8 mouse cellular contexts compared by ENCODE assay signal in the genomic region with DNA sequence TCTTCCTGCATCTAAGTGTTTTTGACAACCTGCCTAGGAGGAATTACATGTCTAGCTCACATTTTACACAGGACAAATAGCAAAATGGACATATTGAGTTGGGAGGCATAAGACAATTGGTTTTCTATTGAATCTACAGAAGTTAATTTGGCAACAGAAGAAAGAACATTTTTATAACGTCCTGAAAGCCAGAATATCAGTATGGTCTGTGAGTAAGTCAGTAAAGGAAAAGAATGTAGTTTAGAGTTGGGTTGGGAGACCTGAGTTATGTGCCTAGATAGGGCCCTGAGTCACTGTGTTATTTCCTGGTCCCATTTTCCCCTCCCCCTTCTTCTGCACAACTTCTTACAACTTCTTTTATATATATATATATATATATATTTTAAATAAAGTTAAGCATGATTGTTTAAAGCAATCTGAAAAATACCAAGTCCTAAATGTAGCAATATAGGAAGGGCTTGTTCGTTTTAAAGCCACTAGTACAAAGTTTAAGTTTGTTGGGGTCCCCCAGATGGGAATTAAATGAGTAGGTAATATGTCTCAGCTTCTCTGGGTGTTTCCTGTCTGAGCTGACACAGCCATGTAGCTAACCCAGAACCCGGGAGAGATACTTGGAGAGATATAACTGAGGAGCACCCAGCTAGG. TPM values are rescaled to one million over a fixed set of nuclear protein-coding genes. Genes with fewer than 3 reads are reported as not detected.
DNase-seq lines count a peak whose midpoint lies in the region; ATAC-seq and TF ChIP-seq lines count a peak whose summit lies in the region.

No protein-coding gene starts in this region.

- no peak overlapping the region for H3K4me3 ChIP-seq in neural tube, embryonic 12.5 days
- H3K4me3 ChIP-seq in forebrain, embryonic 11.5 days (ENCODE audit: low read depth, low read length) = no peak overlapping the region
- H3K4me3 ChIP-seq in limb, embryonic 15.5 days = peak overlapping the region; percentile 44
- peak overlapping the region; percentile 50 for H3K4me3 ChIP-seq in stomach, embryonic 16.5 days (replicated peaks; ENCODE audit: low read length)
- H3K4me3 ChIP-seq in cerebellum, adult 2 months (replicated peaks; ENCODE audit: insufficient read depth, low read depth, low read length) = no peak overlapping the region

- H3K27ac ChIP-seq in neural tube, embryonic 12.5 days = no peak overlapping the region
- no peak overlapping the region for H3K27ac ChIP-seq in forebrain, embryonic 11.5 days (ENCODE audit: low read depth, low read length)
- H3K27ac ChIP-seq in limb, embryonic 15.5 days = peak overlapping the region; percentile 87
- H3K27ac ChIP-seq in stomach, embryonic 16.5 days (ENCODE audit: low read length) = peak overlapping the region; percentile 95
- H3K27ac ChIP-seq in cerebellum, adult 2 months (ENCODE audit: insufficient read depth, low read length) = no peak overlapping the region

- DNase-seq in neural tube, embryonic 10.5 days (ENCODE audit: extremely low spot score, low spot score) = no peak
- no peak for DNase-seq in forebrain, embryonic 11.5 days (ENCODE audit: low spot score)
- DNase-seq in cerebellum, adult 2 months = no peak
- no peak for DNase-seq in urinary bladder, postnatal 4 days (ENCODE audit: low spot score in 2 of 2)

- no peak for ATAC-seq in neural tube, embryonic 12.5 days (ENCODE audit: low FRiP score, low read depth)
- ATAC-seq in forebrain, embryonic 11.5 days (replicated peaks; ENCODE audit: low FRiP score) = no peak
- ATAC-seq in limb, embryonic 15.5 days (ENCODE audit: insufficient number of reproducible peaks, low FRiP score, low TSS enrichment, low read depth) = no peak; the same call in 1 of the 2 replicates
- no peak for ATAC-seq in stomach, embryonic 16.5 days (ENCODE audit: insufficient read depth, low FRiP score)
- ATAC-seq in erythroid progenitor cell, adult 5-6 weeks (replicated peaks; ENCODE audit: low FRiP score, poor library complexity, severe bottlenecking) = no peak

- H3K36me3 ChIP-seq in neural tube, embryonic 12.5 days = no peaks in the 10 kb centered on the region
- no peaks in the 10 kb centered on the region for H3K36me3 ChIP-seq in forebrain, embryonic 11.5 days (ENCODE audit: control insufficient read depth, insufficient read depth, low read length)
- H3K36me3 ChIP-seq in limb, embryonic 15.5 days = no peaks in the 10 kb centered on the region
- no peaks in the 10 kb centered on the region for H3K36me3 ChIP-seq in stomach, embryonic 16.5 days (ENCODE audit: control insufficient read depth, insufficient read depth, low read length)

- no peaks in the 10 kb centered on the region for H3K9me3 ChIP-seq in neural tube, embryonic 12.5 days
- no peaks in the 10 kb centered on the region for H3K9me3 ChIP-seq in forebrain, embryonic 11.5 days (ENCODE audit: control insufficient read depth, low read length)
- no peaks in the 10 kb centered on the region for H3K9me3 ChIP-seq in limb, embryonic 15.5 days
- H3K9me3 ChIP-seq in stomach, embryonic 16.5 days (replicated peaks; ENCODE audit: control insufficient read depth, low read length) = no peaks in the 10 kb centered on the region

- H3K4me2 ChIP-seq in neural tube, embryonic 12.5 days (replicated peaks) = peak overlapping the region; percentile 73
- H3K4me2 ChIP-seq in forebrain, embryonic 11.5 days (ENCODE audit: low read depth, low read length, severe bottlenecking) = peak overlapping the region; percentile 58; the same call in 1 of the 2 replicates
- peak overlapping the region; percentile 73 for H3K4me2 ChIP-seq in limb, embryonic 15.5 days
- peak overlapping the region; percentile 88 for H3K4me2 ChIP-seq in stomach, embryonic 16.5 days (ENCODE audit: low read depth, low read length)

- H3K9ac ChIP-seq in neural tube, embryonic 12.5 days = no peak overlapping the region
- H3K9ac ChIP-seq in forebrain, embryonic 11.5 days (ENCODE audit: low read length) = peak overlapping the region; percentile 47
- no peak overlapping the region for H3K9ac ChIP-seq in limb, embryonic 15.5 days
- peak overlapping the region; percentile 73 for H3K9ac ChIP-seq in stomach, embryonic 16.5 days (ENCODE audit: low read length)

- no peak for TF ChIP-seq CTCF in cerebellum, adult 2 months (IDR thresholded peaks at IDR 0.05; ENCODE audit: borderline replicate concordance, insufficient read depth, low read depth, low read length)

- 62% methylated on average over 3 of the region's 3 CpGs for WGBS in neural tube, embryonic 12.5 days
- 55% methylated on average over 3 of the region's 3 CpGs for WGBS in forebrain, embryonic 11.5 days
- WGBS in limb, embryonic 15.5 days = 30% methylated on average over 3 of the region's 3 CpGs
- WGBS in stomach, embryonic 16.5 days = 37% methylated on average over 3 of the region's 3 CpGs
- 66% methylated on average over 3 of the region's 3 CpGs for whole genome bisulfite sequencing in cerebellum, adult 2 months

- peaks cover 20% of the 10 kb centered on the region for H3K4me1 ChIP-seq in neural tube, embryonic 12.5 days
- H3K4me1 ChIP-seq in forebrain, embryonic 11.5 days (replicated peaks; ENCODE audit: control insufficient read depth, insufficient read depth, low read length) = peaks cover 5% of the 10 kb centered on the region; the same call in 1 of the 2 replicates
- peaks cover 24% of the 10 kb centered on the region for H3K4me1 ChIP-seq in limb, embryonic 15.5 days
- H3K4me1 ChIP-seq in stomach, embryonic 16.5 days (ENCODE audit: control insufficient read depth, insufficient read depth, low read length) = peaks cover 20% of the 10 kb centered on the region
- H3K4me1 ChIP-seq in cerebellum, adult 2 months (ENCODE audit: control insufficient read depth, insufficient read depth, low read length) = 0 out of 2 replicates have a peak, but pooled peaks cover 4% of the 10 kb centered on the region

- H3K27me3 ChIP-seq in neural tube, embryonic 12.5 days (replicated peaks) = no peaks in the 10 kb centered on the region
- no peaks in the 10 kb centered on the region for H3K27me3 ChIP-seq in forebrain, embryonic 11.5 days (ENCODE audit: control insufficient read depth, insufficient read depth, low read length)
- H3K27me3 ChIP-seq in limb, embryonic 15.5 days = no peaks in the 10 kb centered on the region
- no peaks in the 10 kb centered on the region for H3K27me3 ChIP-seq in stomach, embryonic 16.5 days (ENCODE audit: control insufficient read depth, insufficient read depth, low read length)
- no peaks in the 10 kb centered on the region for H3K27me3 ChIP-seq in cerebellum, adult 2 months (ENCODE audit: control insufficient read depth, insufficient read depth, low read length)

- TF ChIP-seq POLR2A in cerebellum, adult 2 months (IDR thresholded peaks at IDR 0.05; ENCODE audit: borderline replicate concordance, insufficient read depth, low read length) = no peak

RNA-seq across cellular contexts. Expression of a gene that starts 6.6 kb away (rescaled TPM):
- 42.3 and 48.9 TPM in 2 replicates for polyA plus RNA-seq in neural tube, embryonic 12.5 days (2016; fragmentation: Nextera tagmentation; extraction: Ambion mirVana)
- polyA plus RNA-seq in forebrain, embryonic 11.5 days (2014; fragmentation: Nextera tagmentation; extraction: Ambion mirVana) = 55.9 and 59.9 TPM in 2 replicates
- 37.6 and 41.4 TPM in 2 replicates for polyA plus RNA-seq in limb, embryonic 15.5 days (2015; fragmentation: Nextera tagmentation; extraction: Ambion mirVana)
- 38.5 and 38.6 TPM in 2 replicates for polyA plus RNA-seq in stomach, embryonic 16.5 days (2015; fragmentation: Nextera tagmentation; extraction: Ambion mirVana)
- polyA plus RNA-seq in cerebellum, adult 2 months (2012; rRNA removed) = 37.8 and 40.6 TPM in 2 replicates
- 13.4 and 15.5 TPM in 2 replicates for total RNA-seq in erythroid progenitor cell, adult 5-6 weeks (2015; ENCODE audit: low replicate concordance)
- total RNA-seq in erythroid progenitor cell, adult 5-6 weeks (2017; ENCODE audit: low replicate concordance) = 3.6 and 5.9 TPM in 2 replicates

RNA-seq across cellular contexts. Expression of a gene that starts 28.5 kb away (rescaled TPM):
- polyA plus RNA-seq in neural tube, embryonic 12.5 days (2016; fragmentation: Nextera tagmentation; extraction: Ambion mirVana) = 127 and 133 TPM in 2 replicates
- 108 and 122 TPM in 2 replicates for polyA plus RNA-seq in forebrain, embryonic 11.5 days (2014; fragmentation: Nextera tagmentation; extraction: Ambion mirVana)
- 95.9 and 108 TPM in 2 replicates for polyA plus RNA-seq in limb, embryonic 15.5 days (2015; fragmentation: Nextera tagmentation; extraction: Ambion mirVana)
- polyA plus RNA-seq in stomach, embryonic 16.5 days (2015; fragmentation: Nextera tagmentation; extraction: Ambion mirVana) = 94.7 and 95.8 TPM in 2 replicates
- polyA plus RNA-seq in cerebellum, adult 2 months (2012; rRNA removed) = 97.4 and 103 TPM in 2 replicates
- total RNA-seq in erythroid progenitor cell, adult 5-6 weeks (2015; ENCODE audit: low replicate concordance) = 20.9 and 25.6 TPM in 2 replicates
- total RNA-seq in erythroid progenitor cell, adult 5-6 weeks (2017; ENCODE audit: low replicate concordance) = 9.4 and 32.2 TPM in 2 replicates

RNA-seq across cellular contexts. Expression of a gene that starts 42.9 kb away (rescaled TPM):
- 0.19 and 0.50 TPM in 2 replicates for polyA plus RNA-seq in neural tube, embryonic 12.5 days (2016; fragmentation: Nextera tagmentation; extraction: Ambion mirVana)
- polyA plus RNA-seq in forebrain, embryonic 11.5 days (2014; fragmentation: Nextera tagmentation; extraction: Ambion mirVana) = 0.03 TPM in 2 replicates
- 0.09 and 0.10 TPM in 2 replicates for polyA plus RNA-seq in limb, embryonic 15.5 days (2015; fragmentation: Nextera tagmentation; extraction: Ambion mirVana)
- 0.25 and 0.36 TPM in 2 replicates for polyA plus RNA-seq in stomach, embryonic 16.5 days (2015; fragmentation: Nextera tagmentation; extraction: Ambion mirVana)
- 0.62 and 0.87 TPM in 2 replicates for polyA plus RNA-seq in cerebellum, adult 2 months (2012; rRNA removed)
- total RNA-seq in erythroid progenitor cell, adult 5-6 weeks (2015; ENCODE audit: low replicate concordance) = not detected in 2 replicates
- total RNA-seq in erythroid progenitor cell, adult 5-6 weeks (2017; ENCODE audit: low replicate concordance) = 0.15 TPM in 1 of 2 replicates, not detected in the other

RNA-seq across cellular contexts. Expression of a gene that starts 53.4 kb away (rescaled TPM):
- 7.9 and 9.0 TPM in 2 replicates for polyA plus RNA-seq in neural tube, embryonic 12.5 days (2016; fragmentation: Nextera tagmentation; extraction: Ambion mirVana)
- 4.3 and 4.5 TPM in 2 replicates for polyA plus RNA-seq in forebrain, embryonic 11.5 days (2014; fragmentation: Nextera tagmentation; extraction: Ambion mirVana)
- 3.4 and 4.4 TPM in 2 replicates for polyA plus RNA-seq in limb, embryonic 15.5 days (2015; fragmentation: Nextera tagmentation; extraction: Ambion mirVana)
- polyA plus RNA-seq in stomach, embryonic 16.5 days (2015; fragmentation: Nextera tagmentation; extraction: Ambion mirVana) = 2.8 and 3.4 TPM in 2 replicates
- 54.3 and 61.2 TPM in 2 replicates for polyA plus RNA-seq in cerebellum, adult 2 months (2012; rRNA removed)
- total RNA-seq in erythroid progenitor cell, adult 5-6 weeks (2015; ENCODE audit: low replicate concordance) = 2.5 and 2.9 TPM in 2 replicates
- 5.4 and 6.0 TPM in 2 replicates for total RNA-seq in erythroid progenitor cell, adult 5-6 weeks (2017; ENCODE audit: low replicate concordance)

Comparison
In these comparisons a context has a peak if more than half of its experiments do, and no peak if none do; other contexts are left out.
1. H3K27ac ChIP-seq: peak in limb, embryonic 15.5 days (single experiment) and stomach, embryonic 16.5 days (single experiment); none in neural tube, embryonic 12.5 days (single experiment), forebrain, embryonic 11.5 days (single experiment) and cerebellum, adult 2 months (single experiment).
2. H3K4me3 ChIP-seq: peak in limb, embryonic 15.5 days (single experiment) and stomach, embryonic 16.5 days (single experiment); none in neural tube, embryonic 12.5 days (single experiment), forebrain, embryonic 11.5 days (single experiment) and cerebellum, adult 2 months (single experiment).
3. H3K9ac ChIP-seq: peak in forebrain, embryonic 11.5 days (single experiment) and stomach, embryonic 16.5 days (single experiment); none in neural tube, embryonic 12.5 days (single experiment) and limb, embryonic 15.5 days (single experiment).
4. Peak in every context shown above with its lines, with median percentiles within 50 percentile points of each other: H3K4me2 ChIP-seq.